Mouse (Mus musculus) testis, adult 2 months (tissue): ENCODE results near the gene Slc25a27.

Experiments used
- CTCF ChIP-seq: fragments of 200-500 bp; IDR thresholded peaks from 2 replicates; pipeline ENCODE4 v1.5.1; 2012; ENCODE audit warnings: low read depth, mild to moderate bottlenecking, inconsistent platforms, low read length, moderate library complexity; ENCODE audit not compliant: control insufficient read depth, insufficient read depth, insufficient replicate concordance
- POLR2A ChIP-seq: fragments of 200-500 bp; IDR thresholded peaks from 2 replicates; pipeline ENCODE4 v1.6.1; 2012; ENCODE audit warnings: low read depth, mild to moderate bottlenecking, inconsistent platforms, low read length, moderate library complexity; ENCODE audit not compliant: control insufficient read depth

DNA sequence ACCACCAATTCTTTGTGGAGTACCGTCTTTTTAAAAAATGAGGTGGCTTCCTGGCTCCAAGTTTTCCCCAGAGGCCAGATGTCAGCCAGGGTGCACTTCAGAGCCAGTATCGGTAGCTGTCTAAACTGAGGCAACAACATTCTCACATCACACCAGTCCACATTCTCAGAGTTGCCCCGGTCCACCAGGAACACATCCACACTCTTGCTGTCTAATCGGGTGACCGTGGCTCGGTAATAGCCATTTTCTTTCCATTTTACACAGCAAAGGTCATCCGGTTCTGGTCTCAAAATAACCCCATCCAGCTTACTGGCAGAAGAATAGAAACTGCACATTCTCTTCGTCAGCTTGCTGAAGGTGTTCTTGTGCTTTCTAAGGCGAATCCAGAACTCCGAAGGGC, 38.8 kb downstream of the Slc25a27 start:
- TF ChIP-seq CTCF (no peak), POLR2A (no peak)
